Mouse (Mus musculus): ENCODE measurements at regions not wholly inside any gene's neighbourhood (a gene's known extent, or its start where the extent isn't known, plus 50 kb on each side); places are given as distances from the start of the nearest gene placed in this dataset.

GRCm38 (mm10) chr3:147445066-147445844 is 593.1 kb downstream of the Ttll7 start:
- TF ChIP-seq CTCF (IDR thresholded peaks at IDR 0.05; ENCODE audit: low read depth) (no peak), EP300 (optimal IDR thresholded peaks at IDR 0.05) (no peak)
